Mouse (Mus musculus): Measurements from ENCODE around the gene Fam72a. TPM values are rescaled to one million over a fixed set of nuclear protein-coding genes. Genes with fewer than 3 reads are reported as not detected.

Gene Fam72a
- polyA plus RNA-seq, 1 experiment = 0.14 TPM

DNA sequence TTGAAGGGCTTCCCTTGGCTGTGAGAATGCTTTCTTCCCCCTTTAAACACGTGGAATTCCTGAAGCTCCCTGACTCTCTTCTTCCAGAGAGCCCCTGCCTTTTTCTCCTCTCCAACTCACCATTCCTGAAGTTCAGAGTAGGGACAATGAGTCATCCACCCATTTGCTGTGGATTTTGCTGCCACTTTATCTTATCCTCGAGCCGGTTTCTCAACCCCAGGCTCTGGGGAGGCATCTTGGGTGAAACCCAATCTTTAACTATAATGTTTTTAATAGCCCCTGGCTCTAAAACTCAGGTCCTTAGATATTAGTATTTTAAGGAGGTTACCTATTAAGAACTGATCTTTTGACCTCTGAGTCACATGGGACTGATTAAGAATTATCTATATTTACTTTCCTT lies 13.7 kb downstream of the Fam72a start:
- H3K4me1 ChIP-seq (ENCODE audit: control insufficient read depth, insufficient read depth, insufficient read length) = no peaks in the 10 kb centered on the region
- TF ChIP-seq CTCF (IDR thresholded peaks at IDR 0.05; ENCODE audit: extremely low read depth, insufficient read depth, insufficient read length, insufficient replicate concordance) (no peak), POLR2A (IDR thresholded peaks at IDR 0.05; ENCODE audit: low read depth, low read length) (no peak)
- no peaks in the 10 kb centered on the region for H3K27me3 ChIP-seq (ENCODE audit: control insufficient read depth, insufficient read depth, low read length)
- DNase-seq (ENCODE audit: low read depth in 1 of 2, low spot score in 2 of 2) = no peak
- no peaks in the 10 kb centered on the region for H3K36me3 ChIP-seq (ENCODE audit: control insufficient read depth, insufficient read depth, low read length)
- no peak overlapping the region for H3K4me3 ChIP-seq (ENCODE audit: extremely low read depth, insufficient read depth, insufficient read length)
- 89% methylated on average over 3 of the region's 3 CpGs for WGBS
- no peak overlapping the region for H3K27ac ChIP-seq (ENCODE audit: insufficient read depth, low read length)

GRCm38 (mm10) chr1:131541903-131542302 lies 14.2 kb downstream of the Fam72a start:
- WGBS = 87% methylated on average over 5 of the region's 5 CpGs
- TF ChIP-seq CTCF (IDR thresholded peaks at IDR 0.05; ENCODE audit: extremely low read depth, insufficient read depth, insufficient read length, insufficient replicate concordance) = no peak
- TF ChIP-seq POLR2A (IDR thresholded peaks at IDR 0.05; ENCODE audit: low read depth, low read length) = no peak
- no peaks in the 10 kb centered on the region for H3K27me3 ChIP-seq (ENCODE audit: control insufficient read depth, insufficient read depth, low read length)
- DNase-seq (ENCODE audit: low read depth in 1 of 2, low spot score in 2 of 2) = no peak
- no peak overlapping the region for H3K4me3 ChIP-seq (ENCODE audit: extremely low read depth, insufficient read depth, insufficient read length)
- no peaks in the 10 kb centered on the region for H3K36me3 ChIP-seq (ENCODE audit: control insufficient read depth, insufficient read depth, low read length)
- no peaks in the 10 kb centered on the region for H3K4me1 ChIP-seq (ENCODE audit: control insufficient read depth, insufficient read depth, insufficient read length)
- H3K27ac ChIP-seq (ENCODE audit: insufficient read depth, low read length) = no peak overlapping the region

- Histone ChIP-seq H3K27me3 (ENCODE audit: control insufficient read depth, insufficient read depth, low read length) (no peaks in the 10 kb centered on the region), H3K4me3 (ENCODE audit: extremely low read depth, insufficient read depth, insufficient read length) (no peak overlapping the region), H3K4me1 (ENCODE audit: control insufficient read depth, insufficient read depth, insufficient read length) (no peaks in the 10 kb centered on the region), H3K36me3 (ENCODE audit: control insufficient read depth, insufficient read depth, low read length) (no peaks in the 10 kb centered on the region), H3K27ac (ENCODE audit: insufficient read depth, low read length) (no peak overlapping the region)
- TF ChIP-seq POLR2A (IDR thresholded peaks at IDR 0.05; ENCODE audit: low read depth, low read length) (no peak), CTCF (IDR thresholded peaks at IDR 0.05; ENCODE audit: extremely low read depth, insufficient read depth, insufficient read length, insufficient replicate concordance) (no peak)
- no peak for DNase-seq (ENCODE audit: low read depth in 1 of 2, low spot score in 2 of 2)
- 92% methylated on average over 7 of the region's 7 CpGs for WGBS
Observed at GRCm38 (mm10) chr1:131543886-131544565, 16.3 kb downstream of the Fam72a start.

GRCm38 (mm10) chr1:131546798-131547690 lies 19.3 kb downstream of the Fam72a start:
- Histone ChIP-seq H3K36me3 (ENCODE audit: control insufficient read depth, insufficient read depth, low read length) (no peaks in the 10 kb centered on the region), H3K27ac (ENCODE audit: insufficient read depth, low read length) (no peak overlapping the region), H3K4me3 (ENCODE audit: extremely low read depth, insufficient read depth, insufficient read length) (no peak overlapping the region), H3K27me3 (ENCODE audit: control insufficient read depth, insufficient read depth, low read length) (no peaks in the 10 kb centered on the region), H3K4me1 (ENCODE audit: control insufficient read depth, insufficient read depth, insufficient read length) (no peaks in the 10 kb centered on the region)
- 90% methylated on average over 13 of the region's 13 CpGs for WGBS
- TF ChIP-seq POLR2A (IDR thresholded peaks at IDR 0.05; ENCODE audit: low read depth, low read length) (no peak), CTCF (IDR thresholded peaks at IDR 0.05; ENCODE audit: extremely low read depth, insufficient read depth, insufficient read length, insufficient replicate concordance) (no peak)
- no peak for DNase-seq (ENCODE audit: low read depth in 1 of 2, low spot score in 2 of 2)

GRCm38 (mm10) chr1:131548494-131549365 lies 21.0 kb downstream of the Fam72a start:
- TF ChIP-seq CTCF (IDR thresholded peaks at IDR 0.05; ENCODE audit: extremely low read depth, insufficient read depth, insufficient read length, insufficient replicate concordance) (no peak), POLR2A (IDR thresholded peaks at IDR 0.05; ENCODE audit: low read depth, low read length) (no peak)
- H3K4me1 ChIP-seq (ENCODE audit: control insufficient read depth, insufficient read depth, insufficient read length) = no peaks in the 10 kb centered on the region
- DNase-seq (ENCODE audit: low read depth in 1 of 2, low spot score in 2 of 2) = no peak
- H3K27me3 ChIP-seq (ENCODE audit: control insufficient read depth, insufficient read depth, low read length) = no peaks in the 10 kb centered on the region
- H3K27ac ChIP-seq (ENCODE audit: insufficient read depth, low read length) = no peak overlapping the region
- no peaks in the 10 kb centered on the region for H3K36me3 ChIP-seq (ENCODE audit: control insufficient read depth, insufficient read depth, low read length)
- H3K4me3 ChIP-seq (ENCODE audit: extremely low read depth, insufficient read depth, insufficient read length) = no peak overlapping the region
- whole genome bisulfite sequencing = 65% methylated on average over 8 of the region's 8 CpGs

DNA sequence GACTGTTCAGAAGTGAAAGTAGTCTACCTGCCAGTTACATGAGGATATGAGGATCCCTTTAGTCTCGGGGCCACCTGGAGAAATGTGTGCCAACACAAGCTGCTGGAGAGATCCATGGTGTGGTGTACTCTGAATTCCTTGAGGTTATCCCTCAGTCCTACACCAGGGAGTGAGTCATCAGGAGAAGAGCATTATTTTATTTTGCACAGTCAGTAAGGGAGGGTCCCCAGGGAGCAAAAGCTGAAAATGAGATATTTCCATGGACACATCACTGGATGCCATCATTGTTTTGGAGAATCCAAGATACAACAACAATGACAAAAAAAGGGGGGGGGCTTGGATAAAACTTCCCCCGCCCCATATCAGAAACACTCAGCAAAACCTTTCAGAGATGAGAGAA lies 24.3 kb downstream of the Fam72a start:
- Histone ChIP-seq H3K36me3 (ENCODE audit: control insufficient read depth, insufficient read depth, low read length) (no peaks in the 10 kb centered on the region), H3K4me3 (ENCODE audit: extremely low read depth, insufficient read depth, insufficient read length) (no peak overlapping the region), H3K27ac (ENCODE audit: insufficient read depth, low read length) (no peak overlapping the region), H3K4me1 (ENCODE audit: control insufficient read depth, insufficient read depth, insufficient read length) (no peaks in the 10 kb centered on the region), H3K27me3 (ENCODE audit: control insufficient read depth, insufficient read depth, low read length) (no peaks in the 10 kb centered on the region)
- TF ChIP-seq CTCF (IDR thresholded peaks at IDR 0.05; ENCODE audit: extremely low read depth, insufficient read depth, insufficient read length, insufficient replicate concordance) = no peak
- no peak for TF ChIP-seq POLR2A (IDR thresholded peaks at IDR 0.05; ENCODE audit: low read depth, low read length)
- 85% methylated on average over 2 of the region's 2 CpGs for WGBS
- no peak for DNase-seq (ENCODE audit: low read depth in 1 of 2, low spot score in 2 of 2)
